8 mouse cellular contexts compared by ENCODE assay signal in genomic region chr2:150608872-150609560, GRCm38 (mm10). TPM values are rescaled to one million over a fixed set of nuclear protein-coding genes. Genes with fewer than 3 reads are reported as not detected.
DNase-seq lines count a peak whose midpoint lies in the region; ATAC-seq and TF ChIP-seq lines count a peak whose summit lies in the region.

No protein-coding gene starts in this region.

- H3K4me1 ChIP-seq in hindbrain, embryonic 12.5 days = peaks cover 12% of the 10 kb centered on the region
- H3K4me1 ChIP-seq in lung, embryonic 15.5 days = peaks cover 12% of the 10 kb centered on the region
- H3K4me1 ChIP-seq in olfactory bulb, adult 2 months (ENCODE audit: control insufficient read depth, insufficient read depth, low read length) = no peaks in the 10 kb centered on the region

- no peak overlapping the region for H3K27ac ChIP-seq in hindbrain, embryonic 12.5 days
- peak overlapping the region; percentile 21; the same call in 1 of the 2 replicates for H3K27ac ChIP-seq in lung, embryonic 15.5 days
- H3K27ac ChIP-seq in olfactory bulb, adult 2 months (ENCODE audit: insufficient read depth, low read depth, low read length) = no peak overlapping the region

- no peaks in the 10 kb centered on the region for H3K36me3 ChIP-seq in hindbrain, embryonic 12.5 days
- H3K36me3 ChIP-seq in lung, embryonic 15.5 days = 0 out of 2 replicates have a peak, but pooled peaks cover 3% of the 10 kb centered on the region

- no peak for TF ChIP-seq CTCF in olfactory bulb, adult 2 months (IDR thresholded peaks at IDR 0.05; ENCODE audit: insufficient read depth, low read depth, low read length)

- under 1% methylated on average over 10 of the region's 10 CpGs for WGBS in hindbrain, embryonic 12.5 days
- WGBS in lung, embryonic 15.5 days = under 1% methylated on average over 10 of the region's 10 CpGs
- WGBS in olfactory bulb, adult 2 months = under 1% methylated on average over 10 of the region's 10 CpGs

- H3K4me2 ChIP-seq in hindbrain, embryonic 12.5 days (replicated peaks) = peak overlapping the region; percentile 80
- peak overlapping the region; percentile 71 for H3K4me2 ChIP-seq in lung, embryonic 15.5 days

- H3K27me3 ChIP-seq in hindbrain, embryonic 12.5 days = 0 out of 2 replicates have a peak, but pooled peaks cover 5% of the 10 kb centered on the region
- H3K27me3 ChIP-seq in lung, embryonic 15.5 days = no peaks in the 10 kb centered on the region

- TF ChIP-seq POLR2A in olfactory bulb, adult 2 months (IDR thresholded peaks at IDR 0.05; ENCODE audit: insufficient read depth, low read depth, low read length) = no peak

- ATAC-seq in hindbrain, embryonic 12.5 days (ENCODE audit: low FRiP score) = peak; percentile 73
- peak; percentile 61; the same call in 1 of the 2 replicates for ATAC-seq in lung, embryonic 15.5 days (ENCODE audit: borderline replicate concordance, extremely low read depth, low FRiP score, low TSS enrichment)

- no peaks in the 10 kb centered on the region for H3K9me3 ChIP-seq in hindbrain, embryonic 12.5 days (replicated peaks)
- no peaks in the 10 kb centered on the region for H3K9me3 ChIP-seq in lung, embryonic 15.5 days

- H3K9ac ChIP-seq in hindbrain, embryonic 12.5 days = peak overlapping the region; percentile 41; the same call in 1 of the 2 replicates
- H3K9ac ChIP-seq in lung, embryonic 15.5 days = peak overlapping the region; percentile 82; the same call in 1 of the 2 replicates

- peak overlapping the region; percentile 86 for H3K4me3 ChIP-seq in hindbrain, embryonic 12.5 days
- H3K4me3 ChIP-seq in lung, embryonic 15.5 days = peak overlapping the region; percentile 96
- H3K4me3 ChIP-seq in olfactory bulb, adult 2 months (ENCODE audit: insufficient read depth, low read depth, low read length) = peak overlapping the region; percentile 95; the same call in 1 of the 2 replicates

- DNase-seq in Muller cell, postnatal 12 days (ENCODE audit: inconsistent ontology term) = peak; percentile 64
- DNase-seq in c-Kit-positive CD71-negative TER-119-negative erythroid progenitor cells, embryonic 14.5 days (ENCODE audit: low read depth) = peak; percentile 78
- peak; percentile 52 for DNase-seq in fibroblast of lung, adult 2 months (ENCODE audit: low read depth)
- DNase-seq in layer of hippocampus, adult 9-11 months = peak; percentile 63
- peak; percentile 55 for DNase-seq in thymus, postnatal 4 days

RNA-seq across cellular contexts. Expression of gene Apmap, which starts 0.6 kb away (rescaled TPM):
- polyA plus RNA-seq in hindbrain, embryonic 12.5 days (2016; fragmentation: Nextera tagmentation; extraction: Ambion mirVana) = 36.1 and 38.1 TPM in 2 replicates
- polyA plus RNA-seq in lung, embryonic 15.5 days (2015; fragmentation: Nextera tagmentation; extraction: Ambion mirVana) = 51.7 and 53.7 TPM in 2 replicates
- polyA plus RNA-seq in olfactory bulb, adult 2 months (2012; ENCODE audit: insufficient read depth, insufficient read length, low replicate concordance, missing spikeins) = not detected in 2 replicates

RNA-seq across cellular contexts. Expression of gene Cst7, which starts 38.8 kb away (rescaled TPM):
- 0.30 and 0.40 TPM in 2 replicates for polyA plus RNA-seq in hindbrain, embryonic 12.5 days (2016; fragmentation: Nextera tagmentation; extraction: Ambion mirVana)
- polyA plus RNA-seq in lung, embryonic 15.5 days (2015; fragmentation: Nextera tagmentation; extraction: Ambion mirVana) = 0.38 and 0.96 TPM in 2 replicates
- polyA plus RNA-seq in olfactory bulb, adult 2 months (2012; ENCODE audit: insufficient read depth, insufficient read length, low replicate concordance, missing spikeins) = not detected in 2 replicates

RNA-seq across cellular contexts. Expression of gene Acss1, which starts 59.3 kb away (rescaled TPM):
- polyA plus RNA-seq in hindbrain, embryonic 12.5 days (2016; fragmentation: Nextera tagmentation; extraction: Ambion mirVana) = 28.4 and 32.6 TPM in 2 replicates
- 8.1 and 8.8 TPM in 2 replicates for polyA plus RNA-seq in lung, embryonic 15.5 days (2015; fragmentation: Nextera tagmentation; extraction: Ambion mirVana)
- polyA plus RNA-seq in olfactory bulb, adult 2 months (2012; ENCODE audit: insufficient read depth, insufficient read length, low replicate concordance, missing spikeins) = not detected in 2 replicates

Comparison
In these comparisons a context has a peak if more than half of its experiments do, and no peak if none do; other contexts are left out.
1. RNA of gene Apmap, which starts 0.6 kb away (polyA plus RNA-seq): 51.7 to 53.7 TPM in lung, embryonic 15.5 days and 36.1 to 38.1 TPM in hindbrain, embryonic 12.5 days; not detected in olfactory bulb, adult 2 months; every median in the first group is over 10 times any median in the second.
2. Peak in every context shown above with its lines, with median percentiles within 50 percentile points of each other: DNase-seq and H3K4me3 ChIP-seq.